Mouse (Mus musculus) heart, postnatal 4 days (tissue): Measurements from ENCODE around the gene Pck2. TPM values are rescaled to one million over a fixed set of nuclear protein-coding genes. Genes with fewer than 3 reads are reported as not detected.

Experiments used
- DNase-seq: peaks from one replicate; pipeline ENCODE4 v3.0.0; 2021
- total RNA-seq, 2 experiments: library from RNA; stranded (reverse); gene quantifications; 2 replicates each; pipeline ENCODE4 v1.2.3; 2021

Gene Pck2
- 10 to 100 TPM; 19.7 to 21.5 TPM for total RNA-seq

DNA sequence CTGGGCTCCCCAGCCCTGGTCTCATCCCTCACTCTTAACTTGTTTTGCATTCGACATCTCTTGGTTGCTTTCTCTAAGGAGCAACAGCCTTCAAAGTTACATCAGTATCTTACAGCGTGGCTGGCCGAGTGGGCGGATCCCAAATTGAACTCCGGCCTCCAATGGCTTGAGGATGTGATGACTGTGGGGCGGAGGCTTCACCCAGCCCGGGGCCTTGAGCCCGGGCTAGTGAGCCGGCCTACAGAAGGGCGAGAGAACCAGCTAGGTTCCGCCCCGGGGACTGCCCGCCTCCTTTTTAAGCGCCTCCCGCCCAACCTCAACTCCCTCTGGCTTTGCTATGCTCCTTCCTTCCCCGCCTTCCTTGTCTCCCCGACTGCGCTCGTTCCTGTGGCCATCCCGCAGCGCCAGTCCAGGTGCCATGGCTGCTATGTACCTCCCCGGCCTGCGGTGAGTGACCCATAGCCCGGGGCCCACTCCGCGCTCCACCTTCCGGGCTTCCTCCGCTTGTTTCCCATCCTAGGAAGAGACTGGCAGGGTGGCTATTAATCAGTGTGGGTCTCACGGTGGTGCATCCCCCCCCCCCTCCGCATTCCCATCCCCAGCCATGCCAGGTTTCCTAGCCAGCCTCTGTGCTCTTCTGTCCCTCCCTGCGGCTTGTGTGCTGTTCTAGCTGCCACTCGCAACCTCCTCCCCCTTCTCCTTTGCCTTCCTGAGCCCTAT, at the start of gene Pck2:
Pck2 (plus strand) TSS at position 200 of the 720 bp plus-strand sequence.
- peak; percentile 88 for DNase-seq

DNA sequence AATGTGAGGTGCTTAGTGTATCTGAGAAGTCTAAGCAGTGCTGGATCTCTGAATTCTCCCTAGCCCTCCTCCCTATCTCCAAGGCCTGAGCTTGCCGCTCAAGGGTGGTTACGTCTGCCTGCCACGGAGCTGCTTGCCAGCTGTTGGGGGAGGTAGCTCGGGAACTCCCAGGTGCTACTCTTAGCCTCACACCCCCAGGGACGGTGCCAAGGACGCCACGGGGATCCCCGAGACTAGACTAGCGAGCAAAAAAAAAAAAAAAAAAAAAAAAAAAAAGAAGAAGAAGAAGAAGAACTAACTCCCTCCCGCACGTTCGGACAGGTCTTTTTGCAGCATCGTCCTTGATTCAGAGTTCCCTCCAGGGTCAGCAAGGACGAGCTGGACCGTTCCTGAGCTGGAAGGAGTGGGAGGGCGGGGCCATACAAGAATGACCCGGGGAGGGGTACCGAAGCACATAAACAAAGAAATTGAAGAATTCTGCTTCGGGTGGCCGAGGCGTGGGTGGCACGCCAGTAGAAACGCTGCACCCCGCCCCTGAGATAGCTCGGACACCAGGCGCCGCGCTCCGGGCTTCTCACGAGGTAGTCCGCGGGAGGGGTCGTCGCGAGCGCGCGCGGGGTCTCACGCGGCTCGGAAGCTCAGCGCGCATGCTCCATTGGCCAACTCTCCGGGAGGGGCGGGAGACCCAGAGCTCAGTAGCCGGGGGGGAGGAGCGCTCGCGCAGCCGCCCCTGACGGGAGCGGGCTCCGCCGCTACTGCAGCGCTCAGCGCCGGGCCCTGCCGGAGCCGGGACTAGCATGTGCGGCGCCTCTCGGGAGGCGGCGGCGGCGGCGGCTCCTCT, 49.5 kb upstream of the Pck2 start, which contains the start of gene Carmil3:
Carmil3 (plus strand) TSS at position 291 of the 841 bp plus-strand sequence.
- peak; percentile 63 for DNase-seq

- peak; percentile 64 for DNase-seq
Observed at GRCm38 (mm10) chr14:55491291-55491833, 48.7 kb upstream of the Pck2 start.

GRCm38 (mm10) chr14:55492103-55492502, 48.0 kb upstream of the Pck2 start:
- no peak for DNase-seq

- no peak for DNase-seq
Observed at GRCm38 (mm10) chr14:55495509-55496240, 44.4 kb upstream of the Pck2 start.

- DNase-seq = no peak
Observed at GRCm38 (mm10) chr14:55496761-55497448, 43.2 kb upstream of the Pck2 start.

DNA sequence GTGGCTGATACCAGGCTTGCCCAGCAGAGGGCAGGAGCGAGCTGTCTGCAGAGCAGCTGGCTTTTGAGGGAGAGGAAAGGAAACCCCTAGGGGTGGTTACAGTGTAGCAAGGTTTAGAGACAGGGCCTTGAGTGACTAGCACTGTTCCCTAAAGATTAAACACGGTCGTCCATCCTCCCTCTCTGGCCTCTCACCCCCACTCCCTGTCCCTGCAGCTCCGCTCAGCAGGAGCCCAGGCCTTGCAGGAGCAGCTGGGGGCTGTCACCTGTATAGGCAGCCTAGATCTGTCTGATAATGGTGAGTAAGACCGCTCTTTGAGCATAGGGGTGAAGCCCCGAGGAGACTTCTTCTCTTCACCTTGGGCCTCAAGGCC, 42.6 kb upstream of the Pck2 start:
- peak; percentile 96 for DNase-seq

DNA sequence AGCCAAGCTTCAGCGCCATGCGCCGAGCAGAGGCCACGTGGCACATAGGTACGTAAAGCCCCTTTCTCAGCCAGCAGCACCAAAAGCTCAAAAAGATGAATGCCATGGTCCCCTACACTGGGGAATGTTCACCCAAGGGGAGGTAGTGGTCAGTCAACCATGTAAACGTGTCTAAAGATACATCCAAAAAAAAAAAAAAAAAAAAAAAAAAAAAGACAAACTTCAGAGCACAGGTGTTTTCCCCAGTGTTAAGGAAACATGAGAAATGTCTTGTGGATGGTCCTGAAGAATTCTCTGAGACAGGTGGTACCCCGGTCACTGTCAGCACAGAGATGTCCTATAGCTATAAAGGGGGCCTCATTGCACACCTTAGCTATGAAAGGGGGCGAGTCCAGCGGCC, 34.5 kb upstream of the Pck2 start:
- no peak for DNase-seq

- no peak for DNase-seq
Observed at GRCm38 (mm10) chr14:55507801-55508200, 32.3 kb upstream of the Pck2 start.

DNA sequence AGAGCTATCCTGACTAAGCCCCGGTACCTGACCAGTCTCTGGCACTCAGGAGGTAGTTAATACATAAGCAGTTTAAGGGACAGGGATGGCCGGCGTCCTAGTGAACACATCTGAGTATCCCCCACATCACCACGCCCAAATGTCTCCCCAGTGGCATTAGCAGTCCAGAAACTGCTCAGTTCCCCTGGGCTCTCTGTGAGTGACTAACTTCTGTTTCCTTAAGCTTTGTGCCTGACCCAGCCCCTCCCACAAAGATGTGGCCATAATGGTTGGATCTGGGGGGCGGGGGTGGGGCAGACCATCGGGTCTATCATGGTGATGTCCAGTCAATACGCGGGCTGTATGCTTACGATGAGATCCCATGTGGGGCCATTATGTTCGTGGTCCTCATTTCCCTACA, 30.5 kb upstream of the Pck2 start:
- DNase-seq = no peak

DNA sequence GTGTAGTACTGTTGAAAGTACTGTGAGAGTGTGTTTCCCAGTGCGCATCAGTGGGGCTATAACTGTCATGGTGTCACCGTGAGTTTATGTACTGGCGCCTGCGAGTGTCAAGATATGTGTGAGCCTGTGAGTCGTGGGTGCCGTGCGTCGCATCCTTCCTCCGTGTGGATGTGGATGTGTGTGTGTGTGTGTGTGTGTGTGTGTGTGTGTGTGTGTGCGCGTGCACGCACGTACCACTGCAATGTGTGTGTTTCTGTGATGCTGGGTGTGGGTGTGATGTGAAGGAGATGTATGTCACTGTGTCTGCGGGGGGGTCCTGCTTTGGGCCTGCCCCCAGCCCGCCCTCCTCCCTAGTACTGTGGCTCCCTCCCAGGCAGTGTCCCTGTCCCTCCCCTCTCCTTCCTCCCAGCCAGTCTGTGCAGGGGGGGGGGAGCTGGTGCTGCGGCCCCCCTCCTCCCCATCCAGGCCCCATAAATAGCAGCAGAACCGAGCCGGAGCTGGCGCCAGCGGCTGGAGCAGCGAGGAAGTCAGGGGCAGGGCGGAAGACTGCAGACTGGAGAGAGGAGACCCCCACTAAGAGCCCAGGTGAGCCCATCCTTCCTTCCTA, 29.8 kb upstream of the Pck2 start, which contains the start of gene Cpne6:
Cpne6 (plus strand) TSS at position 321 of the 607 bp plus-strand sequence.
- DNase-seq = no peak

GRCm38 (mm10) chr14:55511037-55511436, 29.0 kb upstream of the Pck2 start:
- DNase-seq = no peak

GRCm38 (mm10) chr14:55513927-55514326, 26.1 kb upstream of the Pck2 start:
- DNase-seq = no peak

DNA sequence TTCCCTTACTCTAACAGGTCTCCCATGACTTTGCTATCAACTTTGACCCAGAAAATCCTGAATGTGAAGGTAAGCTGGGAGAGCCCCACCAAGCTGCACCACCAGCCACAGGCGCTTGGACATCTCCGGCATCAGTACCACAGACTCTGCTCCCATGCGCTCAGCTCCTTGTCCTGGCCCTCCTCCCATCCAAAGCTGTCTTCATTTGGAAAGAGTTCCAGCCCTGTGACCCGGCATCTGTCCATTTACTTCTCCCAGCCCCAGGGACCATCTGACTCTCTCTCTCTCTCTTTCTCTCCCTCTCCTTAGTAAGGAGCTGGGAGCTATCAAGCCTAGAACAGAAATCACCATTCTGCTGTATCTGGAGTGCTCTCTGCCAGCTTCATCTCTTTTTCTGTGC, 24.2 kb upstream of the Pck2 start:
- DNase-seq = no peak

- DNase-seq = no peak
Observed at GRCm38 (mm10) chr14:55518897-55519296, 21.2 kb upstream of the Pck2 start.

DNA sequence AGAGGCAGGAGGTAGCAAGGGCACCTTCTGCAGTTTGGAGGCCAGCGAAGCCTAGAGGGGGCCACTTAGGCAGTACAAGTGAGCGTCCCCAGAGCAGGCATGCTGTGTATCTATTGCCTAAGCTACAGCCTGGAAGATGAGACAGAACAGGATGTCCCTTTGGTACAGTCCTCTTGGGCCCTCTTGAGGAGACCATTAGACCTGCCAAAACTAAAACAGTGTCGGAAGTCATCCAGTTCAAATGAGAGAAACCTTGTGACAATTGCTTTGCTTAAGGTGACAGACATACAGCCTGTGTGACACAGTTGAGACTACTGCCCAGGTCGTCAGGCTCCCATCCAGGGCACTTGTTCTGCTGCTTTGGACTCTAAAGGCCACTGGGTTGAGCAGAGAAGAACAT, 20.5 kb upstream of the Pck2 start:
- no peak for DNase-seq

DNA sequence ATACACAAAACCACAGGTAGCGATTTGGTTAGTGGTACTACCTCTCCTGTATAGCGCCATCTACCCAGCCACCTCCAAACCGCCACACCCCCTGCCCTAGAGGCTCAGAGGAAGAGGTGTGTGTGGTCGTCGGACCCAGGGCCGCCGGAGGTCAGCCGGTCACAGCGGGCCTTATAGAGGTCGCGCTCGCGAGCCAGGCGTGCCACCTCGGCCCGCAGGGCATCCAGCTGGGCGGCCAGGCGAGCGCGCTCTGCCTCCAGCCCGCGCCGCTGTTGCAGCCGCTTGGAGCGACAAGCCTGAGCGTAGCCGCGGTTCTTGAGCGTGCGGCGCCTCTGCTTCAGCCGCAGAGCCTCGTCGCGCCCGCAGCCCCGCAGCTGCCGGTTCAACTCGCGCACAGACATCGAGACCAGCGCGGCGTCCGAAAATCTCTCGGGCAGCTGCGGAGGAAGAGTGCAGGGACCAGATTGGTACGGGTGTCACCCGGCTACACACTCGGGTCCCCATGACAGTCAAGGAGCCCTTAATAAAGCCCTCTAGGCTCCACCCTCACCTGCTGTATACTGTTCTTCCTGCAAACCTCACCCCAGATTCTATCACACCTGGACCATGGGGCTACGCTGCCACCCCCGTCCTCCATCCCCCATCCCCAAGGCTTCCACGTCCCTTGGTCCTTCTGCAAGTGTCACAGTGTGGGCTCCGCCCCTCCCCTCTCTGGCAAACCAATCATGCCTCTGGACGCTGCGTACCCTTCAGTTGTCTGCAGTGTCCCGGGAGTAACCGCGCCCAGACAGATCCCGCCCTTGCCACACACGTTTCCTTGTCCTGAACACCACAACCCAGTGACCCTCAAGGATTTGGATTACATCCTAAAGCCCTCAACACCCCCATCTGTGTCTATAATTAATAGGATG, 19.4 kb upstream of the Pck2 start:
- peak; percentile 27 for DNase-seq

DNA sequence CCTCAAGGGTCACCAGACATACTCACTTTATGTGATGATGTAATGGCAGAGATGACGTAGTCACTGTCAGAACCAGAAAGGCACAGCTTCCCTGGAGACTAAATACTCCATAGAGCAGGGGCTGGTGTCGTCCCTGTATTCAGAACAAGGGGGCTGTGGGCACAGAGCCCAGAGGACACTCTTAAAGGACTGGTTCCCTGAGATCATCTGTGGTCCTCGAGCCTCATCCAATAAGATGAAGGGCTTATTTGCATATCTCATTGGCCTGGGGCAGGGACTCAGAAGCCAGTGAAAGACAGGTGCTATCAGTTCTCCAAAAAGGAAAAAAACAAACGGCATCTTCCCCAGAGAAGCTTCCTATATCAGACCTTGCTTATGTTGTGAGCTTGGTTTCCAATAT, 16.0 kb upstream of the Pck2 start:
- DNase-seq = no peak

DNA sequence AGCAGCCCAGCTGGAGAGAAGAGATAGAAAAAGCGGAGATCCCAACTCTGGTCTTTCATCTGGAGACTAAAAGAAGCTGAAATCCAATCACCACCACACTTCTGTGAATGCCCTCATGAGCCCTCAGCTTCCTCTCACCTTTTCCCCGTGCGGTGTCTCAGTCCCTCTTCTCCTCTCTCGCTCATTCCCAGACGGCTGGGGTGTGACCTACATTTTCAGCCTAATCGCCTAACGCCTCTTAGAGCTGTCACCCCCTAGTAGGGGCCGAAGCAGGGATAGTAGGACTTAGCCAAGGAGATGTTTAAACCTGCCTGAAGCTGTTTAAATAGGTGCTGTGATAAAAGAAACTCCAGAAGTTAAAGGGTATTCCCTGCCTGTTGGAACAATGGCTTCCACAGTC, 15.3 kb upstream of the Pck2 start, which contains the start of gene Nrl:
Nrl (minus strand) TSS at position 197 of the 400 bp plus-strand sequence.
- DNase-seq = no peak

DNA sequence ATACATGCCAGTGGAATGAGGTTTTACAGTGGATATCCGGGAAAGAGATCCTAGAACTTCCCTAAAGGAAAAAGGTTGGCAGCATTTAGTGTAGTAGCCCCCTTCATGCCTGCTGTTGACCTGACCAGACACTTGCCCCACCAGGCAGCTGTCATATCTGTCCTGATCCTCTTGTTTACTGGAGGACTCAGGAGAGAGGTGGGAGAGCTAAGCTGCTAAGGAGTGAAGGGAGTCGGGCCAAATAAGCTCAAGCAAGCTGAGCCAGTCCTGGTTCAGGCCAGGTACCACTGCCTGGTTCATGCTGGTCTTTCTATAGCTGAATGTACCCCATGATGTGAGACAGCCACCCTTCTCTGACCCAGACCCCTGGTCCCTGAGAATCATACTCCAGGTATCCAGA, 13.4 kb upstream of the Pck2 start:
- no peak for DNase-seq
